Mouse (Mus musculus): Measurements from ENCODE around the gene Klhdc8a. TPM values are rescaled to one million over a fixed set of nuclear protein-coding genes. Genes with fewer than 3 reads are reported as not detected.
A peak's percentile ranks its signal among the peaks of the same experiment; 100 is the strongest.

The Klhdc8a gene
- polyA plus RNA-seq, 1 experiment: 29.6 TPM

DNA sequence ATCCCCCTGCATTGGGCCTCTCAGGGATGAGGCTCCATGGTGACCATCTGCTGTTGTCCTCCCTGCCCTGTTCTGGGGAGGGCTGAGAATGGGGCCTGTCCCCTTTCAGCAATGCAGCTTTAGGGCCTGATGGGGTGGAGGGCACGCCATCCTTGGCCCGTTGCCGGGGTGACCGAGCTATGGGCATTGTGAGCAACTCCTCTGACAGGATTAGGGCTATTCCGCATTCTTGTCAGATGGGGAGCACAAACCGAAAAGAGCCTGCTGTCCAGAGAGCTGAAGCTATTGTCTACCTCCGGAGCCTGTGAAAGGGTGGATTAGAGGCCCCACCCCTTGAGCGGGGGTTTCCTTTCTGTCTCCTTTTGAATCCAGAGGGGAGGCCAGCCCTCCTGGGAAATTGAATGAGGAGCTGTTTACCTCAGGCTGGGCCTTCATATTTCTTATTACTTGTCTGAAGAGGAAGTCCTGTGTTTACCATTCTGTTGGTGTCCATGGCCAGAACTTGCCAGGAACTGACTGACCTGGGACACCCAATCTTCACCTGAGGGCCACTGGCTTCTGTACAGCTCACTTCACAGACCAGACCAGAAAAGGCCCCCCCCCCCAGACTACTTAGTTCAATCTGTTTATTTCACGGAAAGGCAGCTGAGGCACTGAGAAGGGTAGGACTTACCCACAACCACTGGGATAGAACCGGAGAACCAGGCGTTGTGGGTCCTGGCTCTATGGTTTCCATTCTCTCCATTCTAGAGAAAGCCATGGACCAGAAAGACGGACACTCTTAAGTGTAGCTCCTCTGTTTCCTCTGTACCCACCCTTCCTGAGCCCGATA is 24.5 kb downstream of the Klhdc8a start:
- Histone ChIP-seq H3K4me1 (ENCODE audit: control insufficient read depth, insufficient read depth, low read length) (peaks cover 12% of the 10 kb centered on the region), H3K27ac (ENCODE audit: insufficient read depth, low read length) (no peak overlapping the region), H3K4me3 (replicated peaks; ENCODE audit: insufficient read depth, low read depth, low read length) (no peak overlapping the region), H3K27me3 (ENCODE audit: control insufficient read depth, insufficient read depth, low read length) (no peaks in the 10 kb centered on the region)
- WGBS: 57% methylated on average over 13 of the region's 13 CpGs
- no peak for DNase-seq
- TF ChIP-seq CTCF (IDR thresholded peaks at IDR 0.05; ENCODE audit: borderline replicate concordance, insufficient read depth, low read depth, low read length): no peak
- no peak for TF ChIP-seq POLR2A (IDR thresholded peaks at IDR 0.05; ENCODE audit: borderline replicate concordance, insufficient read depth, low read length)

- H3K27ac ChIP-seq (ENCODE audit: insufficient read depth, low read length): no peak overlapping the region
- TF ChIP-seq POLR2A (IDR thresholded peaks at IDR 0.05; ENCODE audit: borderline replicate concordance, insufficient read depth, low read length): no peak
- no peak for TF ChIP-seq CTCF (IDR thresholded peaks at IDR 0.05; ENCODE audit: borderline replicate concordance, insufficient read depth, low read depth, low read length)
- no peaks in the 10 kb centered on the region for H3K27me3 ChIP-seq (ENCODE audit: control insufficient read depth, insufficient read depth, low read length)
- DNase-seq: no peak
- WGBS: 29% methylated on average over 9 of the region's 9 CpGs
- H3K4me3 ChIP-seq (replicated peaks; ENCODE audit: insufficient read depth, low read depth, low read length): no peak overlapping the region
- H3K4me1 ChIP-seq (ENCODE audit: control insufficient read depth, insufficient read depth, low read length): peaks cover 15% of the 10 kb centered on the region
These were observed 28.4 kb downstream of the Klhdc8a start for GRCm38 (mm10) chr1:132326777-132327176.

- Histone ChIP-seq H3K27me3 (ENCODE audit: control insufficient read depth, insufficient read depth, low read length) (no peaks in the 10 kb centered on the region), H3K4me3 (replicated peaks; ENCODE audit: insufficient read depth, low read depth, low read length) (no peak overlapping the region), H3K27ac (ENCODE audit: insufficient read depth, low read length) (no peak overlapping the region), H3K4me1 (ENCODE audit: control insufficient read depth, insufficient read depth, low read length) (peaks cover 15% of the 10 kb centered on the region)
- 86% methylated on average over 17 of the region's 17 CpGs for WGBS
- TF ChIP-seq POLR2A (IDR thresholded peaks at IDR 0.05; ENCODE audit: borderline replicate concordance, insufficient read depth, low read length) (no peak), CTCF (IDR thresholded peaks at IDR 0.05; ENCODE audit: borderline replicate concordance, insufficient read depth, low read depth, low read length) (no peak)
- DNase-seq: no peak
These were observed 29.1 kb downstream of the Klhdc8a start for GRCm38 (mm10) chr1:132327477-132327876.

- WGBS: 97% methylated on average over 3 of the region's 3 CpGs
- TF ChIP-seq POLR2A (IDR thresholded peaks at IDR 0.05; ENCODE audit: borderline replicate concordance, insufficient read depth, low read length): no peak
- TF ChIP-seq CTCF (IDR thresholded peaks at IDR 0.05; ENCODE audit: borderline replicate concordance, insufficient read depth, low read depth, low read length): no peak
- DNase-seq: no peak
- no peaks in the 10 kb centered on the region for H3K27me3 ChIP-seq (ENCODE audit: control insufficient read depth, insufficient read depth, low read length)
- peaks cover 15% of the 10 kb centered on the region for H3K4me1 ChIP-seq (ENCODE audit: control insufficient read depth, insufficient read depth, low read length)
- no peak overlapping the region for H3K4me3 ChIP-seq (replicated peaks; ENCODE audit: insufficient read depth, low read depth, low read length)
- H3K27ac ChIP-seq (ENCODE audit: insufficient read depth, low read length): no peak overlapping the region
These were observed 30.1 kb downstream of the Klhdc8a start for GRCm38 (mm10) chr1:132328565-132328964.

DNA sequence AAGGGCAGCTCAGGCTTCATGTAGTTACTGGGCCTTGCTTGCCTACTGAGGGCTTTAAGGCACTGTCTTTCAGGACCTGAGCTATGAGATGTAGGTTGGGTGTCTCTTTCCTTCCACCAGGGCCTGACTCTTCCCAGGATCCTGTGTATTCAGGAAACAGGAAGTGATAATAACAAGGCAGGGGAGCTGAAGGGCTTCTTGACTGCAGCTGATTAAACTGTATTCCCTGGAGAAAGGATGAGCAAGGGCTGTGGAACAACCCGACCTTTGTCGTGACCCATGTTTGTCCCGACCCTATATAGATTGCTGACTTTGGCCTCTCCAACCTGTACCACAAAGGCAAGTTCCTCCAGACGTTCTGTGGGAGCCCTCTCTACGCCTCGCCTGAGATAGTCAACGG is 31.2 kb downstream of the Klhdc8a start:
- no peaks in the 10 kb centered on the region for H3K27me3 ChIP-seq (ENCODE audit: control insufficient read depth, insufficient read depth, low read length)
- TF ChIP-seq POLR2A (IDR thresholded peaks at IDR 0.05; ENCODE audit: borderline replicate concordance, insufficient read depth, low read length): no peak
- TF ChIP-seq CTCF (IDR thresholded peaks at IDR 0.05; ENCODE audit: borderline replicate concordance, insufficient read depth, low read depth, low read length): no peak
- no peak for DNase-seq
- 92% methylated on average over 7 of the region's 7 CpGs for WGBS
- no peak overlapping the region for H3K4me3 ChIP-seq (replicated peaks; ENCODE audit: insufficient read depth, low read depth, low read length)
- H3K4me1 ChIP-seq (ENCODE audit: control insufficient read depth, insufficient read depth, low read length): peaks cover 15% of the 10 kb centered on the region
- no peak overlapping the region for H3K27ac ChIP-seq (ENCODE audit: insufficient read depth, low read length)

DNA sequence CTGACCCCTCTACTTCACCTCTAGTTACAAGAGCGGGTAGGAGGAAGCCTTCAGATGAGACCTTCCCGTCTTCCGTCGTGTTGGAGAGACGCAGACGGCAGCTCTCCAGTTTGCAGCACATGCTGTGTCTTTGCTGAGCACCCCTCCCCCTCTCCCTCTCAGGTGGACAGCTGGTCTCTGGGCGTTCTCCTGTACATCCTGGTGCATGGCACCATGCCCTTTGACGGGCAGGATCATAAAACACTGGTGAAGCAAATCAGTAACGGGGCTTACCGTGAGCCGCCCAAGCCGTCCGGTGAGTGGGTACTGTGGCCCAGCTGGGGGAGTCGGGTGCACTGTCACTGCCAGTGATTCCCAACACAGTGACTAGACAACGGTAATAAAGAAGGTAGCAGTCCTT is 32.0 kb downstream of the Klhdc8a start:
- Histone ChIP-seq H3K27ac (ENCODE audit: insufficient read depth, low read length) (no peak overlapping the region), H3K4me1 (ENCODE audit: control insufficient read depth, insufficient read depth, low read length) (peaks cover 15% of the 10 kb centered on the region), H3K27me3 (ENCODE audit: control insufficient read depth, insufficient read depth, low read length) (no peaks in the 10 kb centered on the region), H3K4me3 (replicated peaks; ENCODE audit: insufficient read depth, low read depth, low read length) (no peak overlapping the region)
- no peak for TF ChIP-seq POLR2A (IDR thresholded peaks at IDR 0.05; ENCODE audit: borderline replicate concordance, insufficient read depth, low read length)
- TF ChIP-seq CTCF (IDR thresholded peaks at IDR 0.05; ENCODE audit: borderline replicate concordance, insufficient read depth, low read depth, low read length): no peak
- WGBS: 19% methylated on average over 15 of the region's 15 CpGs
- DNase-seq: peak; percentile 58 to 72

- DNase-seq: no peak
- no peak for TF ChIP-seq CTCF (IDR thresholded peaks at IDR 0.05; ENCODE audit: borderline replicate concordance, insufficient read depth, low read depth, low read length)
- TF ChIP-seq POLR2A (IDR thresholded peaks at IDR 0.05; ENCODE audit: borderline replicate concordance, insufficient read depth, low read length): no peak
These were observed 32.9 kb downstream of the Klhdc8a start for GRCm38 (mm10) chr1:132331283-132331682.

GRCm38 (mm10) chr1:132333201-132333600 is 34.8 kb downstream of the Klhdc8a start:
- DNase-seq: no peak
- H3K4me1 ChIP-seq (ENCODE audit: control insufficient read depth, insufficient read depth, low read length): peaks cover 15% of the 10 kb centered on the region
- WGBS: 80% methylated on average over 2 of the region's 2 CpGs
- no peak overlapping the region for H3K4me3 ChIP-seq (replicated peaks; ENCODE audit: insufficient read depth, low read depth, low read length)
- H3K27ac ChIP-seq (ENCODE audit: insufficient read depth, low read length): no peak overlapping the region
- H3K27me3 ChIP-seq (ENCODE audit: control insufficient read depth, insufficient read depth, low read length): no peaks in the 10 kb centered on the region
- no peak for TF ChIP-seq CTCF (IDR thresholded peaks at IDR 0.05; ENCODE audit: borderline replicate concordance, insufficient read depth, low read depth, low read length)

More at GRCm38 (mm10) chr1:132331283-132331682, 32.9 kb downstream of the Klhdc8a start:
- Histone ChIP-seq H3K27ac (ENCODE audit: insufficient read depth, low read length) (no peak overlapping the region), H3K4me3 (replicated peaks; ENCODE audit: insufficient read depth, low read depth, low read length) (no peak overlapping the region), H3K27me3 (ENCODE audit: control insufficient read depth, insufficient read depth, low read length) (no peaks in the 10 kb centered on the region), H3K4me1 (ENCODE audit: control insufficient read depth, insufficient read depth, low read length) (peaks cover 15% of the 10 kb centered on the region)
- WGBS: 91% methylated on average over 17 of the region's 17 CpGs
